Mouse (Mus musculus) spleen, adult 2 months (tissue): ENCODE measurements around the gene Ghdc. TPM values are rescaled to one million over a fixed set of nuclear protein-coding genes. Genes with fewer than 3 reads are reported as not detected.

Experiments used
- DNase-seq, 2 experiments: peaks; one replicate each; pipeline versions ENCODE4 v3.0.0 to v3.0.0-alpha.2; 2012 to 2021; ENCODE audit warnings: low spot score in 2 of 2, low read depth in 1 of 2
- H3K27ac ChIP-seq: fragments of 200-500 bp; 2 replicates; pipeline ENCODE4 v1.5.1; 2012; ENCODE audit warnings: low read length, inconsistent platforms; ENCODE audit not compliant: insufficient read depth
- H3K27me3 ChIP-seq: fragments of 200-500 bp; 2 replicates; pipeline ENCODE4 v1.6.1; 2012; ENCODE audit warnings: mild to moderate bottlenecking, moderate library complexity, low read length, inconsistent platforms; ENCODE audit not compliant: control insufficient read depth, insufficient read depth
- H3K36me3 ChIP-seq: fragments of 200-500 bp; 2 replicates; pipeline ENCODE4 v1.6.1; 2012; ENCODE audit warnings: mild to moderate bottlenecking, low read length, inconsistent platforms; ENCODE audit not compliant: control insufficient read depth, insufficient read depth
- H3K4me1 ChIP-seq: fragments of 200-500 bp; 2 replicates; pipeline ENCODE4 v1.6.1; 2011; ENCODE audit warnings: inconsistent platforms; ENCODE audit not compliant: control insufficient read depth, insufficient read depth, insufficient read length
- H3K4me3 ChIP-seq: fragments of 200-500 bp; 2 replicates; pipeline ENCODE4 v1.5.1; 2011; ENCODE audit warnings: mild to moderate bottlenecking, inconsistent platforms; ENCODE audit not compliant: insufficient read depth, insufficient read length; ENCODE audit errors: extremely low read depth
- CTCF ChIP-seq: fragments of 200-500 bp; IDR thresholded peaks from 2 replicates; pipeline ENCODE4 v1.5.1; 2011; ENCODE audit warnings: mild to moderate bottlenecking, inconsistent platforms; ENCODE audit not compliant: insufficient read depth, insufficient read length, insufficient replicate concordance; ENCODE audit errors: extremely low read depth
- POLR2A ChIP-seq: fragments of 200-500 bp; IDR thresholded peaks from 2 replicates; pipeline ENCODE4 v1.6.1; 2011; ENCODE audit warnings: low read depth, low read length, inconsistent platforms
- WGBS: fragments of 180-500 bp; shearing (Covaris S2); methylation state at CpG from one replicate; pipeline ENCODE4 v1.1.7; 2018; 5-methylcytosine and 5-hydroxymethylcytosine counted together
- polyA plus RNA-seq: library from polyadenylated mRNA; depleted of rRNA; stranded (reverse); fragments of >200 nt; gene quantifications from 2 replicates; pipeline ENCODE4 v1.2.3, GENCODE M21; 2012

Gene Ghdc
- polyA plus RNA-seq, 1 experiment: 7.8 TPM

DNA sequence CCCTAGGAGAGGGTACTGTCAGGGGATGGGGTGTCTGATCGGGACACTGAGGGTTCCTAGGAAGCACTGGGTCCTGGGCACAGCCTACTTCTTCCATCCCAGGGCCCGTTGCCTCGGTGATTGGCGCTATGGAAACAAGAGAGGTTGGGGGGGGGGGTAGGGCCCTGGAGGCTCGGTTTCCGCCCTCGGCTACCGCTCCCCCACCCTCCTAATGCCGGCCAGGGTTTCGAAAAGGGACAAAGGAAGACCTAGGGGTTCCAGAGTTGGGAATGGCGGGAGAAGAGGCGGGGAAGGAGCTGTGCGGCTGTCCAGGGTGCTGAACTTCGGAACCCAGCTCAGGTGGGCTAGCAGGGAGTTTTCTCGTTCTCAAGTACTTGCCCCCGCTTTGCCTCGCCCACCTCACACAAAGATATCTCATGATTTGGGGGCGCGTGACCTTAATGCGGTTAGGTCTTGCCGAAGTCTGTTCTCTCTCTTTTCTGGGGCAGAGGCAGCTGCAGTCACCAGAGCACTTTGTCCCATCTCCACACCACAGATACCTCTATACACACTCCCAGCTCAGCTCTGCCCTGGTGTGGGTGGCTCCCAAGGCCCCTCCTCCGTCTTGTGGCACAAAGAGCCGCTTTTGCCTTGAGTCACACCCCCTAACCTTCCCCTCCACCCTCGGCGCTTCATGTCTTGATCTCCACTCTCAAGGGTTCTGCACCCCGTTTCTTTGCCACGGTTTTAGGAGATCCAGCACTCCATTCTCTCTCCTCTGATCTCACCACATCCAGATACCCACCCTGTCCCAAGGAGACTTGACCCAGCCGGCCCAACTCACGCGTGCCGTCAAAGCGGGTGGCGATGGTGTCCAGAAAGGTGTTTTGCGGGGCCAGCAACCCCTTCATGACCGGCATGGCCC, 11.8 kb downstream of the Ghdc start:
- H3K27ac ChIP-seq: no peak overlapping the region
- TF ChIP-seq POLR2A (no peak), CTCF (no peak)
- no peaks in the 10 kb centered on the region; the same call in 1 of the 2 replicates for H3K27me3 ChIP-seq
- no peak for DNase-seq
- peak overlapping the region; percentile 52; the same call in 1 of the 2 replicates for H3K4me3 ChIP-seq
- peaks cover 17% of the 10 kb centered on the region for H3K4me1 ChIP-seq
- WGBS: 5% methylated on average over 35 of the region's 35 CpGs
- H3K36me3 ChIP-seq: no peaks in the 10 kb centered on the region

DNA sequence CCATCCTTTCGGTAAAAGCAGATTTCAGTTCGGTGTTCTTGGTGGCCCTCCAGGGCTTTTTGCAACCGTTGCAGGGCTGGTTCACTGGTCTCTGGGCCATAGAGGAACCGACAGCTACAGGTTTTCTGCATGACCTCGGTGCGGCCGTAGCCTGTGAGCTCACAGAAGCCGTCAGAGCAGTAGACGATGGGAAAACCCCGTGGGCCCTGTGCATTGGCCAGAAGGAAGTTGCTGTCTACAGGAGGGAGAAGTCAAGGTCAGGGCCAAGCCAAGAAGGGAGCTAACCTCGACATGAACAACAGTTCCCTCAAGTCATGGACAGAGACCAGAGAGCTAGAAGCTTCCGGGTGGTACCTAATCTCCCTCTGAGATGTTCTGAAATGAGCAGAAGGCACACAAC, 13.2 kb downstream of the Ghdc start:
- no peaks in the 10 kb centered on the region; the same call in 1 of the 2 replicates for H3K27me3 ChIP-seq
- WGBS: 40% methylated on average over 12 of the region's 12 CpGs

DNA sequence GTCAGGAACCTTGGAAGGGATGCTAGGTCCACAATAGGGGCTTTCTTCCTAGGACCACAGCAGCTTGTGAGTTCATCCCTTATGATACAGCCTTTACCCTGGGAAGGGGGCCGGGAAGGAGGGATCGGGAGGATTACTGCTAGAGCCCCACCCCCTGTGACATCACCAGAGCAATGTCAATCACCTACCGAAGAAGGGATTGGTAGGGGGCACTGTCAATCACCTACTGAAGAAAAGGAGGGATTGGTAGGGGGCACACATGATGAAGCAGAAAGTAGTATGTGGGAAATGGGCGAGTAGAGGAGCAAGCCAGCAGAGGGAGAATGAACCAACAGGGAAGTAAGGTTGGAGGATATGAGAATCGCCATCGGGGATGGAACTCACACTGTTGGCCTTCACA, 14.3 kb downstream of the Ghdc start:
- H3K27me3 ChIP-seq: no peaks in the 10 kb centered on the region; the same call in 1 of the 2 replicates

More for the DNA sequence above, 13.2 kb downstream of the Ghdc start:
- H3K4me1 ChIP-seq: peaks cover 17% of the 10 kb centered on the region
- no peak overlapping the region for H3K27ac ChIP-seq
- DNase-seq: peak in 1 of 2 experiments; percentile 41
- TF ChIP-seq CTCF: no peak
- TF ChIP-seq POLR2A: no peak
- H3K36me3 ChIP-seq: no peaks in the 10 kb centered on the region
- no peak overlapping the region for H3K4me3 ChIP-seq

DNA sequence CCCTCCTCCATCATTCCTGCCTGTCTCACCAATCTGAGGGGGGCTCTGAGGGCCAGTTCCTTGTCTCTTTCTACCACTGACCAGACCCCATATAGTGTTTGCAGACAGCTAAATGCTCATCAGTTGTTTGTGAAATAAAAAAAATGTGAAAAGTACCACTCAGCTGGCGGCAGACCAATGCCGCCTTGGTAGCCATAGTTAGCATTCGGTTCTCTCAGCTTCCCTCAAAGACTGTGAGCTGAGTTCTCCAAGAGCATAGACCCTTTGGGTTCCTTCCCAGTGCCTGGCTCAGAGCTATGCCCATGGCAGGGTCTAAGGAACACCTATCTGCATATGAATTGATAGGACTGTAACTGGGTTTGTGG, 16.1 kb downstream of the Ghdc start:
- TF ChIP-seq CTCF (no peak), POLR2A (no peak)
- Histone ChIP-seq H3K27ac (no peak overlapping the region), H3K4me1 (peaks cover 12% of the 10 kb centered on the region), H3K4me3 (no peak overlapping the region), H3K36me3 (no peaks in the 10 kb centered on the region), H3K27me3 (no peaks in the 10 kb centered on the region; the same call in 1 of the 2 replicates)
- WGBS: 87% methylated on average over 3 of the region's 3 CpGs
- no peak for DNase-seq

More for the DNA sequence above, 14.3 kb downstream of the Ghdc start:
- no peak for DNase-seq
- H3K4me1 ChIP-seq: peaks cover 13% of the 10 kb centered on the region
- no peak overlapping the region for H3K4me3 ChIP-seq
- no peak overlapping the region for H3K27ac ChIP-seq
- H3K36me3 ChIP-seq: no peaks in the 10 kb centered on the region
- no peak for TF ChIP-seq CTCF
- no peak for TF ChIP-seq POLR2A
- 69% methylated on average over 6 of the region's 6 CpGs for WGBS

DNA sequence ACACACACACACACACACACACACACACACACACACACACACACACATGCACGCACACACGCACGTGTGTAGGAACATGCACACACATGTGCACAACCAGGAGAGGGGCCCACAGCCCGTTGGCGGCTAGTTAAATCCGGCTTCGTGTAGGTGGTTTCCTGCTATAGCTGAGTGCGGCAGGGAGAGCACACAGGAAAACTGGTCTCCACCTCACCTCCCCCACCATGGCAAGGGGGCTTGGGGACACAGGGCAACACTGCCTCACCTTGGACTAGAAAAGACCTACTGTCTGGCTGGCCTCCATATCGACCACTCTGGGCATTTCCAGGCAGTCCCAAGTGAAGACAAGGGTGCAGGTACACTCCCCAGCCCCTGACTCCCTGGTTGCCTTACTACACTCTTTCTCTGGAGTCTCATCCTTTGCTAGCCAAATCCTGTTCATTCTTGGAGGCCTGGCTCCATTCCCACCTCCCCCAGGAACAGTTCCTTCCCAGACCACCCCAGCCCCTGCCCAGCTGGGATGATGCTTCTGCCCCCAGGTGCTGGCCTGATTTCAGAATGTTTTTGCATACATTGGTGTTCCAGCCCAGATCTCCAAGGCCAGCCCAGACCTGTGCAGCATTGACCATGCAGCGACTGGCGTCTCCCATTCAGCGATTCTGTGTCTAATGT, 16.6 kb downstream of the Ghdc start:
- H3K27me3 ChIP-seq: no peaks in the 10 kb centered on the region; the same call in 1 of the 2 replicates
- TF ChIP-seq CTCF: no peak
- TF ChIP-seq POLR2A: no peak
- peaks cover 8% of the 10 kb centered on the region; the same call in 1 of the 2 replicates for H3K4me1 ChIP-seq
- WGBS: 74% methylated on average over 9 of the region's 12 CpGs
- no peak overlapping the region for H3K4me3 ChIP-seq
- no peak for DNase-seq
- no peaks in the 10 kb centered on the region for H3K36me3 ChIP-seq
- H3K27ac ChIP-seq: no peak overlapping the region

DNA sequence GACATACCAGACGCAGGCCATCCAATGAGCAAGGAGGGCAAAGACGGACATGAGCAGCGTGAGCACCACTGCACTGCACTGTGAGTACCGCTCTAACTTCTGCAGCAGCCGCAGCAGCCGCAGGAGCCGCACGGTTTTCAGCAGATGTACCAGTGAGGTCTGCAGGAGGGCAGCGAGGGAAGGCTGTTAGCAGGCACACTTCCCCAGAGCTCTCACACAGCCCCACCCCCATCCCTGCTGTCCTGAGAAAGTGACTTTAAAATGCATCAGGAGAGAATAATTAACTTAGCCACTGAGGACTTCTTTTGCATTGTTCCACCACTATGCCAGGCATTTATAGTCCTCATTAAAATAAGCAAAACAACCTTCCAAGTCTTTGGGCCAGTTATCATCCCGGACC, 18.5 kb downstream of the Ghdc start:
- DNase-seq: no peak
- no peaks in the 10 kb centered on the region for H3K4me1 ChIP-seq
- H3K36me3 ChIP-seq: no peaks in the 10 kb centered on the region
- H3K27ac ChIP-seq: no peak overlapping the region
- TF ChIP-seq CTCF: no peak
- TF ChIP-seq POLR2A: no peak
- WGBS: 60% methylated on average over 10 of the region's 10 CpGs
- H3K27me3 ChIP-seq: no peaks in the 10 kb centered on the region
- H3K4me3 ChIP-seq: no peak overlapping the region

DNA sequence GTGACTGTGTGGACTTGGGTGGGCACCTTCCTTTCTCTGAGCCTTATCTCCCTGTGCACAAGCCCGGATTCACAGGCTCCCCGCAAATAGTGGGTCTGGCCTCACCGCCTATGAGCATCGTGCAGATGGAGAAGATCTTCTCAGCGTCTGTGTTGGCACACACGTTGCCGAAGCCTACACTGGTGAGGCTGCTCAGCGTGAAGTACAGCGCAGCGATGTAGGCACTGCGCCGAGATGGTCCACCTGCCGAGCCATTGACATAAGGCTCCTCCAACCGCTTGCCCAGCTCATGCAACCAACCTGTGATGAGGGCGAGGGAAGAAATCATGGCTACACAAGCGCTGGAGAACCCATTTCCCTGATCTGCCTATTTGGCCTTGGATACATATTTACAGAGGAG, 20.6 kb downstream of the Ghdc start:
- DNase-seq: no peak
- TF ChIP-seq POLR2A (no peak), CTCF (no peak)

More for the DNA sequence above, 20.6 kb downstream of the Ghdc start:
- H3K4me3 ChIP-seq: no peak overlapping the region
- H3K4me1 ChIP-seq: no peaks in the 10 kb centered on the region; the same call in 1 of the 2 replicates
- H3K36me3 ChIP-seq: no peaks in the 10 kb centered on the region
- WGBS: 89% methylated on average over 16 of the region's 16 CpGs
- no peak overlapping the region for H3K27ac ChIP-seq
- no peaks in the 10 kb centered on the region for H3K27me3 ChIP-seq
